Mouse (Mus musculus) stomach, embryonic 16.5 days (tissue): ENCODE data around the gene Sp2. TPM values are rescaled to one million over a fixed set of nuclear protein-coding genes. Genes with fewer than 3 reads are reported as not detected.

ENCODE experiments used
- ATAC-seq: fragments of 200-750 bp; cut with Nextera tagmentation; 2 replicates; pipeline ENCODE4 v1.8.0; 2017; ENCODE audit warnings: moderate number of reproducible peaks, moderate TSS enrichment; ENCODE audit not compliant: insufficient read depth, low FRiP score
- H3K27ac ChIP-seq: fragments of 300-500 bp; sonication (generic); 2 replicates; pipeline ENCODE4 v1.5.1; 2014; ENCODE audit warnings: low read length
- H3K27me3 ChIP-seq: fragments of 300-500 bp; sonication (generic); 2 replicates; pipeline ENCODE4 v1.6.1; 2014; ENCODE audit warnings: low read length, control low read depth, mixed read lengths; ENCODE audit not compliant: control insufficient read depth, insufficient read depth
- H3K36me3 ChIP-seq: fragments of 300-500 bp; sonication (generic); 2 replicates; pipeline ENCODE4 v1.6.1; 2014; ENCODE audit warnings: low read length; ENCODE audit not compliant: control insufficient read depth, insufficient read depth
- H3K4me1 ChIP-seq: fragments of 300-500 bp; sonication (generic); 2 replicates; pipeline ENCODE4 v1.6.1; 2014; ENCODE audit warnings: low read length, control low read depth, mixed read lengths; ENCODE audit not compliant: control insufficient read depth, insufficient read depth
- H3K4me2 ChIP-seq: fragments of 300-500 bp; sonication (generic); 2 replicates; pipeline ENCODE4 v1.6.1; 2014; ENCODE audit warnings: low read depth, low read length, mixed read lengths
- H3K4me3 ChIP-seq: fragments of 300-500 bp; sonication (generic); replicated peaks from 2 replicates; pipeline ENCODE4 v1.5.1; 2014; ENCODE audit warnings: mild to moderate bottlenecking, low read length
- H3K9ac ChIP-seq: fragments of 300-500 bp; sonication (generic); 2 replicates; pipeline ENCODE4 v1.6.1; 2014; ENCODE audit warnings: low read length
- H3K9me3 ChIP-seq: fragments of 300-500 bp; sonication (generic); replicated peaks from 2 replicates; pipeline ENCODE4 v1.6.1; 2016; ENCODE audit warnings: low read length, control low read depth; ENCODE audit not compliant: control insufficient read depth
- WGBS: fragments of 180-500 bp; shearing (Covaris S2); extraction: QIAGEN DNeasy Blood & Tissue Kit; methylation state at CpG from one replicate; pipeline ENCODE4 v1.1.7; 2014; 5-methylcytosine and 5-hydroxymethylcytosine counted together
- polyA plus RNA-seq: library from polyadenylated mRNA; unstranded; fragments of >200 nt; fragmentation: Nextera tagmentation; extraction: Ambion mirVana; gene quantifications from 2 replicates; pipeline ENCODE4 v1.2.1, GENCODE M21; 2015

Sp2 gene
- polyA plus RNA-seq, 1 experiment from 2014 or later: 13.4 TPM

DNA sequence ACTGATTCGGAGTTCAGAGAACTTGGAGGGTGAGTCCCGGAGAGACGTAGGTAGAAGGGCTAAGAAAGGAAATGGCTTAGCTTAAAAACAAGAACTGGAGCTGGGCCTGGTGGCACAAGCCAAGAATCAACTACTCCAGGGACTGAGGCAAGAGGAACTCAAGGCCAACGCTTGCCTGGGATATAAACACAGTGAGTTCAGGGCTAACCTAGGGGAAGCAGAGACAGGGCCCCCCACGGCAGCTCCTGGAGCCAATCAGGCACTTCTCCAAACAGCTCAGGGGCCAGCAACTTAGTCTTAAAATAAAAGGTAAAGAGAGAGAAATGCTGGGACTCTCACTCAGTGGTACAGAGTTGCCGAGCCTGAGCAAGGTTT lies 44.3 kb downstream of the Sp2 start:
- no peak for ATAC-seq
- Histone ChIP-seq H3K4me3 (no peak overlapping the region), H3K9ac (peak overlapping the region; percentile 10; the same call in 1 of the 2 replicates), H3K36me3 (no peaks in the 10 kb centered on the region), H3K4me2 (no peak overlapping the region), H3K27ac (peak overlapping the region; percentile 88), H3K4me1 (peaks cover 26% of the 10 kb centered on the region), H3K9me3 (no peaks in the 10 kb centered on the region), H3K27me3 (no peaks in the 10 kb centered on the region)
- 69% methylated on average over 6 of the region's 6 CpGs for WGBS

GRCm38 (mm10) chr11:96937549-96938425 lies 45.0 kb downstream of the Sp2 start:
- 46% methylated on average over 10 of the region's 10 CpGs for WGBS
- ATAC-seq: peak; percentile 54
- H3K4me3 ChIP-seq: no peak overlapping the region
- peaks cover 23% of the 10 kb centered on the region for H3K4me1 ChIP-seq
- peak overlapping the region; percentile 88 for H3K27ac ChIP-seq
- no peak overlapping the region for H3K9ac ChIP-seq
- no peaks in the 10 kb centered on the region for H3K27me3 ChIP-seq
- H3K9me3 ChIP-seq: no peaks in the 10 kb centered on the region
- no peaks in the 10 kb centered on the region for H3K36me3 ChIP-seq
- H3K4me2 ChIP-seq: no peak overlapping the region; the same call in 1 of the 2 replicates

DNA sequence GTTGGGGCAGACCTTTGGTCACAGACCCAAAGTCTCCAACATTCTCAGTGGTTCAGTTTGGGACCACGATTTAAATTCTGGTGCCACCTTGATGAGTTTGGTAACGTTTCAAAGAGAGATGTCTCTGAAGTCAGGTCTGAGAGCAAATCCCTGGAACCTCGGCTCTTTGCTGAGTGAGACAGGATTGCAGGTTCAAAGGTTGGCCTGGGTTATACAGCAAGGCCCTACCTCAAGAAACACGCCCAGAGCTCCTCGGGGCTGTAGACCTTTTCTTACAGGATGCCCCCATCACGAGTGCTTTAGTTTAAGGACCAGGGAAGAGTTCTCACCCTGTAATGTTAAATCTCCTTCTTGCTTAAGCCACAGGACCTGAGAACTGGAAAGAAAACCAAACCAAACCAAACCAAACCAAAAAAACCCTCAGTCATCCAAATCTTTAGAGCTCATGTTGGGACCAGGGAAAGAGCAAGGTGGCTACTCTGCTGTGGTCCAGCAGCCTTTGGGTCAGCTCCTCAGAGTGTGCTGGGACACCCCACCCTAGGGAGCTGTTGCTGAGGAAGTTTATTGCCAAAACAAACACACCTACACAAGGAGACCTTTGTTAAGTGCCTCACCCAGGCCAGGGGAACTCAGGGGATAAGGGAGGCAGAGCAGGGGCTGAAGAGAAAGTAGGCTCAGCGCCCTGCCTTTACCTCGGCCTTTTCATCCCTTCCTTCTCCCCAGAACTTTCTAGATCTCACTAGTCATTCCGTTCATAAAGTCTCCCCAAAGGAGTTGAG lies 46.7 kb downstream of the Sp2 start:
- Histone ChIP-seq H3K36me3 (no peaks in the 10 kb centered on the region), H3K27me3 (no peaks in the 10 kb centered on the region), H3K4me3 (no peak overlapping the region), H3K9ac (peak overlapping the region; percentile 47; the same call in 1 of the 2 replicates), H3K27ac (peak overlapping the region; percentile 88), H3K4me2 (no peak overlapping the region), H3K9me3 (no peaks in the 10 kb centered on the region), H3K4me1 (peaks cover 26% of the 10 kb centered on the region)
- WGBS: 69% methylated on average over 9 of the region's 9 CpGs
- ATAC-seq: peak; percentile 35; the same call in 1 of the 2 replicates

GRCm38 (mm10) chr11:96934921-96935356 lies 47.8 kb downstream of the Sp2 start:
- Histone ChIP-seq H3K9ac (0 out of 2 replicates have a peak overlapping the region, but pooled peaks have one; percentile 22), H3K4me1 (peaks cover 26% of the 10 kb centered on the region), H3K27ac (peak overlapping the region; percentile 88), H3K9me3 (no peaks in the 10 kb centered on the region), H3K36me3 (no peaks in the 10 kb centered on the region), H3K27me3 (no peaks in the 10 kb centered on the region), H3K4me3 (0 out of 2 replicates have a peak overlapping the region, but pooled peaks have one; percentile 3), H3K4me2 (peak overlapping the region; percentile 29)
- 22% methylated on average over 12 of the region's 12 CpGs for WGBS
- peak; percentile 93 for ATAC-seq

DNA sequence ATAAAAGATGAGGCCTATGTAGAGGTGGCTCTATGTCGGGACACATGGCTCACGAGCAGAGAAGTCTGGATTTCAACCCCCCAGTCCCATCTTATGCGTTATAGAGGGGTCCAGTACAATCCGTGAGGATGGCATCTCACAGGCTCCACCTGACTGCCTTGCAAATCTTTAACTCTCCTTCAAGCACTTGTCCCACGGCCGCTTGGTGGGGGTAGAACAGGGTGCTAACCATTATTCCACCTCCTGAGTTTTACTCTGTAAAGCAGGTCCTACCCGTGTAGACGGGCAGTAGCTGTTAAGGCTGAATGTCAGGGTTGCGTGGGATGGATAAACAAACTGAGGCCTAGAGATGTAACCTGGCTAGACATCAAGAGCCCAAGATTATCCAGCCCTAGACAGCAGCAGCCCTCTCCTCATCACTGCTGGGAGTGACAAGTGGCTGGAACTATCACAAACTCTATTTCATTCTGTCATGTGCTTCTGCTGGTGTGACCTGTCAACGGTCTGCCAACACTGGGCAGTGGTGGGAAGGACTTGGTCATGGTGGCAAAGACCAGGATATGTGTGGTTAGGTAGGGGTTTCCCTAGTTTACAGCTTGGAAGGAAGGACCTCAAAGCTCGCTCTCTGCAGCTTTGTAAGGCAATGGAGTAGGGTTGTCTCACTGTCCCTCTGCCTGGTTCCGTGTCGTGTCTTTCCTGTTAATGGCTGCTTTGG lies 49.0 kb downstream of the Sp2 start:
- Histone ChIP-seq H3K27me3 (no peaks in the 10 kb centered on the region), H3K27ac (peak overlapping the region; percentile 88; the same call in 1 of the 2 replicates), H3K9ac (peak overlapping the region; percentile 5; the same call in 1 of the 2 replicates), H3K9me3 (no peaks in the 10 kb centered on the region), H3K4me3 (no peak overlapping the region), H3K4me2 (0 out of 2 replicates have a peak overlapping the region, but pooled peaks have one; percentile 4), H3K4me1 (peaks cover 29% of the 10 kb centered on the region), H3K36me3 (no peaks in the 10 kb centered on the region)
- no peak for ATAC-seq
- WGBS: 85% methylated on average over 13 of the region's 13 CpGs

DNA sequence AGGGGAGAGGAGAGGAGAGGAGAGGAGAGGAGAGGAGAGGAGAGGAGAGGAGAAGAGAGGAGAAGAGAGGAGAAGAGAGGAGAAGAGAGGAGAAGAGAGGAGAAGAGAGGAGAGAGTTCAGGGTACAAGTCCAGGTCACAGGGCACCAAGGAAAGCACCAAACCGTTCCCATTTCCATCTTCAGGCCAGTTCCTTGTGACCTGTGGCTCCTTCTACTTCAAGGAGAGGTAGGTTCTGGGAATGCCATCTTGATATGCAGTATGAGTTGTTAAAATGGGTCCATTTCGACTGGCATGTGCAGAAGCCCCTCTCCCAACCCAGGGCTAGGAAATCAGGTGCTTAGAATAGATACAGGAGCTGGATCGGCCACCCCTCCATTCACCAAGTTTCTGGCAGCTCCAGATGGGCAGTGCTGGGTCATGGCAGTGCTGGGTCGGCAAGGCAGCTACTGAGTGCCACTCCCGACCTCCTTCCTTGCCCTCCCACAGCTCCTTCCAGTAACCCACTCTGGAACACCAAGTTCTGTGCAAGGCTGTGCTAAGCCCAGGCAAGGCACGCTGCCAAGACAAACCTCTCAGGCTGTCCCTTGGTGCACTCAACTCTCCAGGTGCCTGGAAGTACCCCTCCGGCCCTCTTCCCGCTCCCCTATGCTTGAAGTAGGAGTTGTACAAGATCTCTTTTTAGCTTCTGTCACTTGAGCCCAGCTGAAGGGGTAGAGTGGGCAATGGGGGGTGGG lies 51.3 kb downstream of the Sp2 start:
- peak overlapping the region; percentile 34 for H3K4me3 ChIP-seq
- H3K4me2 ChIP-seq: peak overlapping the region; percentile 45
- no peaks in the 10 kb centered on the region for H3K27me3 ChIP-seq
- H3K9me3 ChIP-seq: no peaks in the 10 kb centered on the region
- H3K27ac ChIP-seq: peak overlapping the region; percentile 73
- peak overlapping the region; percentile 48 for H3K9ac ChIP-seq
- ATAC-seq: no peak
- peaks cover 20% of the 10 kb centered on the region for H3K4me1 ChIP-seq
- no peaks in the 10 kb centered on the region for H3K36me3 ChIP-seq
- 48% methylated on average over 8 of the region's 8 CpGs for WGBS

- Histone ChIP-seq H3K4me3 (peak overlapping the region; percentile 47), H3K36me3 (no peaks in the 10 kb centered on the region), H3K9me3 (no peaks in the 10 kb centered on the region), H3K4me2 (peak overlapping the region; percentile 51), H3K27me3 (no peaks in the 10 kb centered on the region), H3K4me1 (peaks cover 15% of the 10 kb centered on the region; the same call in 1 of the 2 replicates), H3K9ac (peak overlapping the region; percentile 67), H3K27ac (peak overlapping the region; percentile 97)
- no peak for ATAC-seq
- WGBS: 40% methylated on average over 9 of the region's 9 CpGs
Observed at GRCm38 (mm10) chr11:96929766-96930331, 52.9 kb downstream of the Sp2 start.
